Mouse (Mus musculus) lung, adult 18-20 months (tissue): ENCODE data around the gene Apobec3.

Experiments
- DNase-seq, 2 experiments: peaks; one replicate each; pipeline ENCODE4 v3.0.0; 2022; ENCODE audit warnings: mixed read lengths in 2 of 2

Apobec3 gene

DNA sequence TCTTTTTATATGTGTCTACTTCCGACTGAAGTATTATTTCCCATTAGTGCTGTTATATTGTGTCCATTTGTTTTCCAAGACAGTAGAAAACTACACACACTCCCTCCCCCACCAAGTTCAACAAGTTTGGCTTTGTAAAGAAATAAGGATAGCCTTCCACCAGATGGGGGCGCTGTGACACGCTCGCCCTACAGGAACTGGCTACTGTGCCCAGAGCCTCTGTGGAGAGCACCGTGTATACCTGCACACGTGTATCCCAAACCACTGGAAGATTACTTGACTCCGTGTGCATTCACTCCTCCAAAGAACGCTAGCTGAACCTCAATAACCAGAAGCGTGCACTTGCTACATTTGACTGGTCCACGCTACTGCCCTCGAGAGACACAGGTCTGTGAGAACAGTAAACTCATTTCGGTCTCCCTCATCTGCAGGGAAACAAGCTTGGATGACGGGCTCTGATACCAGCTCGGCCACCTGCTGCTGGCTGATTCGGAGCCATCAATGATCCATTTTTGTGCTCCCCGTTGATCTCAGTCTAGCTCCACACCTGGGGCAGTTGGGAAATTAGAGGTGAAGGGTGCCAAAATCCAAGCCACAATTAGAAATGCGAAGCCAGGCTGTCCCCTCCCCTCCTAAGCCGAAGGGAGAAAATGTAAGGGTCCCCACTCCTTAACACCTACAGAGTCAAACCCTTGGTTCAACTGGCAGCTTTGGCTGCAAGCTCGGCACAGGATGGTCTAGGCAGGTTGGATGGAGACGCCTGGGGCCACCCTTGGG is at the start of gene Apobec3:
Gene Apobec3 (plus strand): TSS at position 224 of the 777 bp plus-strand sequence.
- DNase-seq = peak; percentile 83 to 88

DNA sequence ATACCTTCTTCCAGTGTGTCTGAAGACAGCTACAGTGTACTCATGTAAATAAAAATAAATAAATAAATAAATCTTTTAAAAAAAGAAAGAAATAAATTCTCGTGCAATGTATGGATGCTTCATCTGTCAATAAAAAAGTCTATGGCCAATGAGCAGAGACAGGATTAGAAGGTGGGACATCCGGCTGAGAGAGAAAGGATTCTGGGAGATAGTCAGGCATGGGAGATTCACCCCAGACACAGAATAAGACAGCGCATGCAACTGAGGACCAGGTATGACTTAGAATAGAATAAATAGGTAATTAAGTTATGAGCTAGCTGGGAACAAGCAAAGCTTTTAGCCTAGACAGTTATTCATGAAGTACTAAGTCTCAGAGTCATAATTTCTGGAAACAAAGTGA is 48.5 kb upstream of the Apobec3 start:
- DNase-seq = no peak

DNA sequence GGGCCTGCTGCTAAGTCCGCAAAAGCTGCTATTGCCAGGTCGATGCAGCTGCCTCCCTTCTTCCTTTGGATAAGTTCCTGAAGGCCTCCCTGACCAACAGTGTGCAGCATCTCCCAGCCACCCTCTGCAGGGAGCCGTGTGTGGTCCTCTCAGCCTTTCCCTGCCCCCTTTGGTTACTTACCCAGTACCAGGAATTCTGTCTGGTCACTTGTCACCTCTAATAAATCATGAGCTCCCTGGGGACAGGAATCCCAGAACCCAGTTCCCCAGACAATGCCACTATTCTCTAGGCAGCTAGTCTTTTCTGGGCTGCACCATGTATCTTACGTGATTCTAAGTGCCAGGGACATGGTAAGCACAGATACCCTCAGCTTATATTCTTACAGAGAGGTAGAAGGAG is 45.5 kb upstream of the Apobec3 start:
- no peak for DNase-seq

DNA sequence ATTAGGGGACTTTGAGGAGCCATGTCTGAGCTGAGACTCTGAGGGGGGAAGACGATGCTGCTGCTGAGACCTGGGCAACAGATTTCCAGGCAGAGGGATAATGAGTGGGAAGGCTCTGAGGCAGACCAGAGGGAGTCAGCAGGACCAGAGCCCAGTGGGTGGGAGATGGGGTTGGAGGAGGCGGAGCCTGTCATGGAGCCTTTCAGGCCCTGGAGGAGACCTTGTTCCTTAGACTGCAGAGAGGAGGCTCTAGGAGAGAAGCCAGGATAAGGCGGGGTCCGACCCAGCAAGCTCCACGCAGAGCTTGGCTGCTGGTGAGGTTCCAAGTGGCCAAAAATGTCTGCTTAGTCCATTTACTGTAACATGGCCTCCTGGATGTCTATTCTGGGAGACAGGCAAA is 44.4 kb upstream of the Apobec3 start:
- no peak for DNase-seq

DNA sequence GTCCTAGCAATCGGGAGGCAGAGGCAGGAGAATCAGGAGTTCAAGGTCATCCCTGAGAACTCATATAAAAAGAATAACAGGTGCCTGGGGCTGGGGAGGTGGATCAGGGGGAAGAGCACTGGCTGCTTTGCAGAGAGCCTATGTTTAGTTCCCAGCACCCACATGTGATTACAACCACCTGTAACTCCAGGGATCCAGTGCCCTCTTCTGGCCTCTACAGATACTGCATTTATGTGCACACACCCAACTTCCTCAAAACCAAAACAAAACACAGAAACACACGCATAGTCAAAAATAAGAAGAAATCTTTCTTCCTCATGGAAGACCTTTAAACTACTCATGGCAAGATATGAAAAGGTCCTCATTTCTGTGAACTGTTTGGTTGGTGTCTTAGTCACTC is 41.3 kb upstream of the Apobec3 start:
- no peak for DNase-seq

DNA sequence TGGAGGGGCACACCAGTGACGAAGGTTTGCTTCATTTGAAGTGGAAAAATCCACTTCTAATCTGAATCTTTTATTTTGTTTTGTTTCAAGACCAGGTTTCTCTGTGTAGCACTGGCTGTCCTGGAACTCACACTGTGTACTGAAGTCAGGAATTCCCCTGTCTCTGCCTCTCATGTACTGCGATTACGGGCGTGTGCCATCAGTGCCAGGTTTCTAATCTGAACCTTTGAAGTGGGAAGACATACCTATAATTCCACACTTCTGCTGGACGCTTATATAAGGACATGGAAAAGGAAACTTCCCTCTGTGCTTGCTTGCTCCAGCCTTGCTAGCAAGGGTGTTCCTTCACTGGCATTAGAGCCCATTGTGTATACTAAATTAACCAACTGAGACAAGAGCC is 32.5 kb upstream of the Apobec3 start:
- DNase-seq = no peak

DNA sequence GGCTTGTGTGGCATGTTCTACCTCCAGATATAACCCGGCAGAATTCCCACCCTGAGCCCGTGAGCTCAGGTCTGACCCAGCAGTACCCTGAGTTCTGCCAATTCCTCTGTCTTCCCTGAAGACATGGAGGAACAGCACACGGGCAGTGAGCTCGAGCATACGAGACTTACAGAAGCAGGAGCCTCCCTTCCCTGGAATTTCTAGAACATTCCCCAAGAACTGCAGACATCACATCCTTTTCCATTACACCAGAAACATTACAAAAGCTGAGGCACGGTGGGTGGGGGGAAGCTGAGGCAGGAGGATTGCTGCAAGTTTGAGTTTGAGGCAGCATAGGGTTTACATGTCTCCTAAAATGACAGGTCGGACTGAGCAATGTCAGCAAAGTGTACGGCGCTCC is 31.6 kb upstream of the Apobec3 start:
- DNase-seq = no peak

DNA sequence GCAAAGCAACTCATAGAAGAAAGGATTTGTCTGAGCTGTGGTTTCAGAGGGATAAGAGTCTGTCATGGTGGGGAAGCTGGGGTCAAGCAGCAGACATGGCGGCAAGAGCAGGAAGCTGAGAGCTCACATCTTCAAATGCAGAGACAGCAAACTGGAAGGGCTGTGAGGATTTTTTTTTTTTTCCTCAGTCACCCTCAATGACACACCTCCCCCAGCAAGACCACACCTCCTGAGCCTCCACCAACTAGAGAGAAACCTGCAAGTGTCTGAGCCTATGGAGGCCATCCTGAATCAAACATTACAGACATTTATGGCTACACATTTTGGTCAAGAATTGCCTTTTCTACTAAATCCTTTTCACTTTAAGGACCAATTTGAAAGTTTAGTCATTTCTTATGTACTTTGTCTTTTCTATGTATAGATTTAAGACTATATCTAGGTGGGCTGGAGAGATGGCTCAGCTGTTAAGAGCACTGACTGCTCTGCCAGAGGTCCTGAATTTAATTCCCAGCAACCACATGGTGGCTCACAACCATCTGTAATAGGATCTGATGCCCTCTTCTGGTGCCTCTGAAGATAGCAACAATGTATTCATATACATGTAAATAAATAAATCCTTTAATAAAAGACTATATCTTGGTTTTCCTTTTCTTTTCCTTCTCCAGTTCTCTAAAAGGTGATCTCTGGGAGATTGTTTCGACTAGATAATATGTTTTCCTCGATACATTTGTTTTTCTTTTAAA is 24.0 kb upstream of the Apobec3 start:
- DNase-seq = no peak

DNA sequence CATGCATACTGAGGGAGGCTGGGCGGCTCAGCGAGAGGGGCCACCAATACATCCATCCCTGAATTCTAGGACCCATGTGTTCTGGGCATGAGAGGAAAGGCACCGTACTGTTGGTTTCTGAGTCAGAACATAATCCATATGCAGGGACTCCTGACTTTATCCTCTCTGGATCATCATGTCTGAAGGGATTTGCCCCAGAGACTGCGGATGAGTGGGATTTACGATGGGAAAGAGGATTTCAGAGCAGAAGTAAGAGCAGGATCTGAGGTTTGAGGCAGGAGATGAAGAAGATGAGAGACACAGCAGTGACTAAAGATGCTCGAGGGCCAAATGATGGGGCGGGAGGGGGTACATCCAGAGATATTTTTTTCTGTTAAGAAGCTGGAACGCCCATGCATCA is 17.9 kb upstream of the Apobec3 start:
- no peak for DNase-seq

DNA sequence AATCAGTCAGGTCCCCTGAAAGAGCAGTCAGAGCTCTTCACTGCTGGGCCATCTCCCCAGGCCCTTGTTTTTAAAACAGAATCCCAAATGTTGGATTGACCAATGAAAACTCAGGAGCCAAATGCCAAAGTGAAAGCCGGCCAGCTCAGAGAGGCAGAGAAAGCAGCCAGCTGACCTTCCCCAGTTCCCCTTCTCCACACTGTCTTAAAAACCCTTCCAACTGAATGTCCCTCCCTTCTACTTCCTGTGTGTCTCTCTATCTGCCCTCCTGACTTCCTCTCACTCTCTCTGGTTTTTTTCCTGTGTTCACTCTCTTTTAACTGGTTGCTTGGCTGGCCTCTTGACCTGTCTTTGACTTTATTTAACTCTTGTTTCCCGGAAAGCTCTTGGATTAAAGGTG is 17.5 kb upstream of the Apobec3 start:
- no peak for DNase-seq

DNA sequence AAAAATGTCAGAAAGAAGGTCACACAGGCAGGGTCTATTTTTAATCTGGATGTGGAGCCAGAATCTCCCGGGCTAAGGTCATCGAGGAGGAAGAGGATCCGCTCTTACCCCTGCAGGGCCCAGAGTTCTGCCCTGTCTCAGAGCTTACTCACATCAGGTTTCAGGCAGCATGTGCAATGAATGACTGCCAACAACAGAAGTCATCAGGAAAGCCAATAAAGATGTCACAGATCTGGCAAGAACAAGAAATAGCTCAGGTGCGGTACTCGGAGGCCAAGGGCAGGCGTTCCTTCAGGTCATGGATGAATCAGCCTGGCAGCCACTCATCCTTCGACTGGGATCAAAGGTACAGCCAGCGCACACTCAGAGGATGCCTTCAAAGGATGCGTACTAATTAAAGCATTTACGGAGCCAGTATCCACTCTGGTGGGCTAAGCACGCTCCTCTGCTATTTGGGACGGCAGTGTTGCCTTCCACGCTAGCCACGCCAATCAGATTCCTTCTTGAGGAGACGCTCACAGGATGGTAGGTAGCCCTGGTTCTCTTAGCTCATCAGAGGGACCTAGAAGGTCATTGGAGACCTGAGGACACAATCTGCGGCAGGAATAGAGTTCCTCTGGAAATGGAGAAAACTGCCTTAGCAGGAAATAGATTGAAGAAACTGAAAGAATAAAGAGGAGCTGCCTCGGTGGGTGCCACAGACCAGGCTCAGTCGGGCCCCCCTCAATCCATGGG is 16.0 kb upstream of the Apobec3 start:
- DNase-seq = no peak

DNA sequence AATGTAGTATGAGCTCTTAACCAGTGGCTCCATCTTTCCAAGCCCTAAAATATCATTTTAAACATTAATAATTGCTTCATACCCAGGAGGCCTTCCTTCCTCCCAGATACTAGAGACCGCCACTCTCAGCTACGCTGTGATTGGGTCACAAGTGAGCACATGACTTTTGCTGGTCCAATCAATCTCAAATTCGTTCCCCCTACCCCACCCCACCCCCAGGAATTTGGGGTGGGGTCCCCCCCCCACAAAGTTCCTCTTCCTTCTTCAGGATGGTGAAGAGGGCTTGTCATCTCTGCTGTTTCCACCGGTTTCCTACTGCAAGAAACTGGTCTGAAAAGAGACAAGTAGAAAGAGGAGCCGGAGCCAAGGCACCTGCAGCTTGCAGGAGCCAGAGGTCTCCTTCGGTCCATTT is 12.7 kb upstream of the Apobec3 start:
- DNase-seq = peak; percentile 72

DNA sequence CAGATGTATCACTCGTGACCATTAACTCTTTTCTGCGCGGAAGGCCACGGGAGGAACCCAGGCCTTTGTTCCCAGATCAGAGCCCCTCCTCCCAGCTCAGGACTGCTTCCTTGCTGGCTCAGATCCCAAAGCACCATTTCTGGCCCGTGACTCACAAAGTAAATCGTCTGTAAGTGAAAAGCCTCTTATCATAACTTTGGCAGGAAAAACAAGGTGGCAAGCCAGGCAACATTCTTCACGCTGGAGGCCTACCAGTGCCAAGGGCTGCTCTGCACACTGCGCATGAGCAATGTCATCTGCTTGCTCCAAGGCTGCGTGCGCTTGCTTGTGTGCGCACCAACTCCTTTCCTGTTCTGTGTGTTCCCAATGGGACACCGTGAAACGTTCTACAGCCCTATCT is 12.1 kb upstream of the Apobec3 start:
- peak; percentile 95 to 97 for DNase-seq

DNA sequence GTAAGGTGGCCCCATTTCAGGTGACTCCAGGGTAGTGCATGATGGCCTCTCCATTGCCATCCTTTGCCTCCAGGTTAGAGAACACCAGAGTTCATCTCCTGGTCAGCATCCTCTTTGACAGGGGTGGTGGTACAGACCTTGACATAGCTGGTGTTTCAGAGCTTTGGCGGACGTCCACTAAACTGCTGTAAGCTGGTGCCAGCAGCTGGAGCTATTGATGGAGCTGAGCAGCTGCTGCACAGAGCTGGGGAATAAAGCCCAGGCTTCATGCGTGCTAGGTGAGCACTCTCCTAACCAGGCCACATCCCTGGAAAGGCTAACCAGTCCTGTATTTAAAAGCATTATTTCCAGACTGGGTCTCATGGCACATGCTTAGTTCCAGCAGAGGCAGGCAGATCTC is 11.0 kb upstream of the Apobec3 start:
- DNase-seq = no peak

DNA sequence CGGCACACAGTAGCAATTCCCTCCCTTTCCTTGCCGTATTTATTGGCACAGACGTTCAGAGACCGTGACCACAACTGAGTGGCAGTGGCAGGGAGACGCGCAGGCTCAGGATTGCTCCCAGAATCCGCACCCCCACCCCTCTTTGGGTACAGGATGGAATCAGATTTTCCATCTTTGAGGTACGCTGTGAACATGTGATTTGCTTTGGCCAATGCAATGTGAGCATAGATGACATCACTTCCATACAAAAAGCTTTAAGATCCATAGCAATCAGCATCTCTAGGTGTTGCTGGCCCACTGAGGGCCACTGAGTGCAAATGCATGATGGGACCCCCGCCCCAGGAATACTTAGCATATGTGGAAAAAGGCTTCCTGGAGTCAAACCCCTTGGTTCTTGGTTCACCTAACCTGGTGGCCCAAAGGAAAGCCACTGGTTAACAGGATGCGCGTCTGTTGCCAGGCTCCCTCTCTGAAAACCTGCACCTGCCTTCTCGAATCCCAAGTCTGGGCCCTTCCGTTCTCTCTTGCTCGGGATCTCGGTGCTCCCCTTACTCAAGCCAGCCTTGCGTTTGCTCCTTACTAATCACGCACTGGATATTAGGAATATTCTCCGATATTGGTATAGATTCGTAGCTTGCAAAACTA is 8.7 kb upstream of the Apobec3 start:
- DNase-seq = peak; percentile 20 to 35

DNA sequence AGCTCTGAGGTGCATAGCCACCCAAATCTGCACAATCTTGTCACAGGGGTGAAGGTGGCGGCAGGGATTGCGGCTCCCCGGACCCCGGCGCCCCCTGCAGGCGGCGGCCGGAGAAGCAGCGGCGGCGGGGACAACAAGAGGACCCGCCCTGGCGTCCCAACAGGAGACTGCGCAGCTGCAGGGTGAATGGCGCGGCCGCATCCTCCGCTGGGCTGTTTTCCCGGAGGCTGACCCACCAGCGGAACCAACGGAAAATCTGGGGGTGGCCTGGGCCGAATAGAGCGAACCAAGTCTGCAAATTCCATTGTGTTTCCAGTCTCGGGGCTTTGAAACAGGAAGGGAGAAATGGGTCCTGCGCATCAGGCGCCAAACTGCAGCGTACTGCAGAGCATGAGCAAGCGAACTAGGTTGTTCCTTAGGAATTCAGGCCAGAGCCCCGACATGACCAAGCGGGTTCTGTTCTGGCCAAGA is 8.1 kb upstream of the Apobec3 start:
- DNase-seq = peak; percentile 92 to 94

DNA sequence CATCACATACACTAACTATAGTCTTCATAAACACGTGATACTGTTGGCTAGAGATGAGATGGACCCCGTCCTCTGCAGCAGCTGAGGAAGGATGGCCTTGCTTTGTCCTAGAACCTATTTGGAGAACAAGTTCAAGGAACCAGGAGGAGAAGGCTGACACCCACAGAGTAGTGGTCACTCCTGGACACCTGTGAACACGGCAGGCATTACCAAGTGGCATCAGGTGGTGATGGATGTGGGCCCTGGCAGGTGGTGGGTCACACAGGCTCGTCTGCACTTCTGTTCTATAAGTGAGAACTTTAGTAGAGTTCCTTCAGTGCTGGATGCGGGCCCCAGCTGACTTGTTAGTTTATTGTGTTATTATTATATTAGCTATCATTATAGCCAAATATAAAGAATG is 6.6 kb upstream of the Apobec3 start:
- no peak for DNase-seq

DNA sequence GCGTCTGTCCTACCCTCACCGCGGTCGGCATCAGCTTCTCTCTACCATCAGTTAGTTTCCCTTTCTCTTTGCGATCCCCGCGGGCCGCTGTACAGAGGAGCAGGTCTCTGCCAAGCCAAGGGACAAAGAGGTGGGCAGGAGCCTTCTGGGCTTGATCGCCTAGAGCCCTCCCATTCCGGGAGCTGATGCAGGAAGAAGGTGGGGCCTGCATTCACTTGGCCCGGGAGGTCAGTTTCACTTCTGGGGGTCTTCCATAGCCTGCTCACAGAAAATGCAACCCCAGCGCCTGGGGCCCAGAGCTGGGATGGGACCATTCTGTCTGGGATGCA is 718 bp downstream of the Apobec3 start:
- DNase-seq = peak; percentile 90 to 92

DNA sequence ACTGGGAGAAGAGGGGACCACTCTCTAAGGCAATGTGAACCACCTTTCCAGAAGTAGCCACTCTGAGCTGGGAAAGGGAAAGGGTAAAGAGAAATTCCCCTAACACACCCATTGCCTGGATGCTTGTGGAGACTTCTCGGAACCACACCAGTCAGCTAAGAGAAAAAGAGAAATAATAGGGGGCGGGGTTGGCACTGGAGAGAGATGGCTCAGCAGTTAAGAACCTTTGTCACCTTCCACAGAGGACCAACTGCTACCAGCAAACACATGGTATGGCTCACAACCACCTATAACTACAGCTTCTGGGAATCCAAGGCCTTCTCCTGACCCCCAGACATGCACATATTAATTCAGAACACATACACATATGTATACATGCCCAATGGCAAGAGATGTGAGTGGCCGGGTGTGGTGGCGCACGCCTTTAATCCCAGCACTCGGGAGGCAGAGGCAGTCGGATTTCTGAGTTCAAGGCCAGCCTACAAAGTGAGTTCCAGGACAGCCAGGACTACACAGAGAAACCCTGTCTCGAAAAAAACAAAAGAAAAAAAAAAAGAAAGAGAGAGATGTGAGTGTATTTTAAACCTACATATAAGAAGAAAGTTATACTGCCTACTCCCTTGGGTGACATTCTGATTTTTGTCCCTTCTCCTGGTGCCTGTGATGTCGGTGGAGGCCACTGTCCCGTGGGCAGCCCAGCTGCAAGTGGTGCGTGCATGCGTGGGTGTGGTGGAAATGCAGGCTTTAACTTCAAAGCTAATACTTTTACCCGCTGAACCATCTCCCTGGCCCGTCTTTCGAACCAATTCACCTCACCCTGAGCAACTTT is 1.8 kb downstream of the Apobec3 start:
- no peak for DNase-seq

DNA sequence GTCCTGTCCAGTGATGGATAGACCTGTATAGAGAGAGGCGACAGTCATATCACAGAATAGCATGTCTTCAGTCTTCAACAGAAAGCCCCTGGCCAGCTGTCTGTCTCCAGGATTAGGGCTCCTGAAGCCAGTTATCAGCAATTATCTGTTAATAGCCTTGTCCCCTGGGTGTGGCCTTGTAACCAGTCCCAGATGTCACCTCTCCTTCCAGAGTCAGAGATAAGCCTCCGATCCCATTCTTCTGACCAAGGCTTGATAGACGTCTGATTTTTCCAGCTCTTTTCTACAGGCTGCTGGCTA is 2.3 kb downstream of the Apobec3 start:
- DNase-seq = no peak

DNA sequence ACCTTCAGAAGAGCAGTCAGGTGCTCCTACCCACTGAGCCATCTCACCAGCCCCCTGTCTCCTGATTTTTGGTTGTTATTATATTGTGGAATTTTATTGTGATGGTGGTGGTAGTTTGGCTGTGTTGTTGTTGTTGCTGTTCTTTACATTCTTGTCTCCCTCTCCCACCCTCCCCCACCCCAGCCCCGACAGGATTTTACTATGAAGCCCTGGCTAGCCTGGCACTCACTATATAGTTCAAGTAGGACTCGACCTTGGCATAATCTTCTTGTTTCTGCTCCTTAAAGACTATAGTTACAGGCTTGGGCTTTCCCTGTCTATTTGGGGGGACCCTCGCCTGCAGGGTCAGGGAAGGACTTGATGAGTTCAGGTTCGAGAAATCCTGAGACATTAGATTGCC is 2.9 kb downstream of the Apobec3 start:
- DNase-seq = no peak
